Mouse (Mus musculus) kidney, adult 2 months (tissue): ENCODE measurements around the gene Kbtbd3. TPM values are rescaled to one million over a fixed set of nuclear protein-coding genes. Genes with fewer than 3 reads are reported as not detected.

Experiments
- DNase-seq: peaks from one replicate; pipeline ENCODE4 v3.0.0; 2021
- H3K27ac ChIP-seq: fragments of 200-500 bp; 2 replicates; pipeline ENCODE4 v1.5.1; 2012; ENCODE audit warnings: low read depth, low read length, control low read depth, inconsistent platforms; ENCODE audit not compliant: insufficient read depth
- H3K27me3 ChIP-seq: fragments of 200-500 bp; replicated peaks from 2 replicates; pipeline ENCODE4 v1.6.1; 2012; ENCODE audit warnings: mild to moderate bottlenecking, moderate library complexity, low read length, inconsistent platforms; ENCODE audit not compliant: control insufficient read depth, insufficient read depth
- H3K36me3 ChIP-seq: fragments of 200-500 bp; 2 replicates; pipeline ENCODE4 v1.6.1; 2012; ENCODE audit warnings: mild to moderate bottlenecking, moderate library complexity, low read length, inconsistent platforms; ENCODE audit not compliant: control insufficient read depth, insufficient read depth
- H3K4me1 ChIP-seq: fragments of 200-500 bp; 2 replicates; pipeline ENCODE4 v1.6.1; 2011; ENCODE audit warnings: low read length; ENCODE audit not compliant: control insufficient read depth, insufficient read depth
- H3K4me3 ChIP-seq: fragments of 200-500 bp; 2 replicates; pipeline ENCODE4 v1.5.1; 2011; ENCODE audit warnings: mild to moderate bottlenecking, low read depth, low read length, control low read depth; ENCODE audit not compliant: insufficient read depth
- CTCF ChIP-seq: fragments of 200-500 bp; conservative IDR thresholded peaks from 2 replicates; pipeline ENCODE4 v1.5.1; 2011; ENCODE audit warnings: low read depth, mild to moderate bottlenecking, control low read depth, low read length, moderate library complexity, mixed read lengths; ENCODE audit not compliant: insufficient read depth, insufficient read length
- POLR2A ChIP-seq: fragments of 200-500 bp; IDR thresholded peaks from one replicate; pipeline ENCODE4 v1.6.1; 2011; ENCODE audit warnings: low read depth, low read length, control low read depth
- WGBS: fragments of 180-500 bp; shearing (Covaris S2); methylation state at CpG from one replicate; pipeline ENCODE4 v1.1.7; 2018; 5-methylcytosine and 5-hydroxymethylcytosine counted together
- polyA plus RNA-seq: library from polyadenylated mRNA; depleted of rRNA; stranded (reverse); fragments of >200 nt; gene quantifications from 2 replicates; pipeline ENCODE4 v1.2.3, GENCODE M21; 2012

Gene Kbtbd3
- polyA plus RNA-seq, 1 experiment = 0.81 TPM

DNA sequence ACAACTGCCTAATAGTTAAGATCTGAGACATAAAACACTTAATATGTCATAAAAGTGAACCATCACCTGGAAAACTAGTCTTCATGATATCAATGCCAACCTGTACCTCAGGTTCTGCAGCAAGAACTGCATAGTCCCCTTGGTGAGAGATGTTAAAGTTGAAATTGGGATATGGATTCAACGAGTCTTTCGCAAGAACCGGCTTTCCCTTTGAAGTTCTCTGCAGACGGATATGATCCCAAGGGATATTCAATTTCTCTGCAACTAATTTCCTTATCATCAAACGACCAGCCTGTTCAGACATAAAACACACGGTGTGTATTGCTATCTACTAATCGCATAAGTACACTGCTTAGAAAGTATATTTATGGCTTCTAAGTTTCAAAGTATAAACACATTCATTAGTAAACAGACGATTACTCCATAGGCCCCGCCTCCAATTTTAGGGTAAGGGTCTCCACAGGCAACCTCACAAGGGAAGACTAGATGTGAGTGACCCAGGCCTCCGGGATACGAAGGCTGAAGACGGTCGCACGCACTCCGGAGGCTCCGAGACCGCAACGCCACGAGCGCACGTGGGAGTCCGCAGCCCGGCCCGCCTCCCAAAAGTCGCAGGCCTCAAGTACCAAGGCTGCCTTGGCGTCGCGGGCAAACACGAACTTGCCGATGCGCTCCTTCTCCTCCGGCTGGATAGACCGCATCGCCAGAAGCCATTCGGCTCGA lies 844 bp upstream of the Kbtbd3 start:
- under 1% methylated on average over 36 of the region's 36 CpGs for WGBS
- H3K27ac ChIP-seq = peak overlapping the region; percentile 26
- H3K36me3 ChIP-seq = no peaks in the 10 kb centered on the region
- peaks cover 8% of the 10 kb centered on the region for H3K4me1 ChIP-seq
- TF ChIP-seq CTCF = no peak
- no peak for TF ChIP-seq POLR2A
- peak overlapping the region; percentile 70 for H3K4me3 ChIP-seq
- H3K27me3 ChIP-seq = no peaks in the 10 kb centered on the region
- DNase-seq = peak; percentile 4

DNA sequence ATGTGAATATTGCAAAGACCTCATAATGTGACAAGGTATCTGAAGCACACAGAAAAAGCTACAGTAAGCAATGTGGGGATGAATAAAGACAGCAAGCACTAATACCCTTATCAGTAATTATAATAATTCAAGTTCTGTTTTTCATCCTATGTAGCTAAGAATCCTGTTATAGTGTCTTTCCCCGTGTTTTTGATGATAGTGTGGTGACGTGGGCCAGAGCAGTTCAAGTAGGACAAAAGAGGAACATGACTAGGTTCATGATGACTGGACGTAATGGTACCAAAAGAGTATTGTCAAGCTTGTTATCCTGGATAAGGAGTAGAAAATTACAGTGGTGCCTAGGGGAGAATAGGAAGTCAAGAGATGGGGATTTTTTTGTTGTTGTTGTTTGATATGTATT lies 1.1 kb downstream of the Kbtbd3 start:
- H3K27me3 ChIP-seq = no peaks in the 10 kb centered on the region
- H3K4me3 ChIP-seq = no peak overlapping the region
- DNase-seq = no peak
- H3K4me1 ChIP-seq = peaks cover 8% of the 10 kb centered on the region
- H3K27ac ChIP-seq = no peak overlapping the region
- no peak for TF ChIP-seq POLR2A
- no peak for TF ChIP-seq CTCF
- no peaks in the 10 kb centered on the region for H3K36me3 ChIP-seq
- 70% methylated on average over 3 of the region's 3 CpGs for whole genome bisulfite sequencing

DNA sequence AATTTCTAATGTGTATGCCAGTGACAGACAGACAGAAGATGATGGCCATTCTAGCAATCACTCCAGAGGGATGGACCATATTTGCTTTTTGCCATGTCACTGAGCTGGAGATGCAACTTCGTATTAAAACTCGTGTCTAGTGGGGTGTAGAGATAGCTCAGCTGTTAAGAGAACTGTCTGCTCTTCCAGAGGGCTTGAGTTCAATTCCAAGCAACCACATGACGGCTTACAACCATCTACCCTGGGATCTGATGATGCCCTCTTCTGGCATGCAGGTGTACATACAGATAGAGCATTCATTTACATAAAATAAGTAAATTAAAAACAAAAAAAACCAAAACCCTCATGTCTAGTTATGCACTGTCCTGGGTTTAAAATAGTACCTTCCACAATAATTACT lies 1.5 kb downstream of the Kbtbd3 start:
- no peak overlapping the region for H3K27ac ChIP-seq
- no peak for DNase-seq
- H3K4me3 ChIP-seq = no peak overlapping the region
- H3K27me3 ChIP-seq = no peaks in the 10 kb centered on the region
- TF ChIP-seq POLR2A (no peak), CTCF (no peak)
- peaks cover 8% of the 10 kb centered on the region for H3K4me1 ChIP-seq
- 88% methylated on average over 3 of the region's 3 CpGs for WGBS
- no peaks in the 10 kb centered on the region for H3K36me3 ChIP-seq

DNA sequence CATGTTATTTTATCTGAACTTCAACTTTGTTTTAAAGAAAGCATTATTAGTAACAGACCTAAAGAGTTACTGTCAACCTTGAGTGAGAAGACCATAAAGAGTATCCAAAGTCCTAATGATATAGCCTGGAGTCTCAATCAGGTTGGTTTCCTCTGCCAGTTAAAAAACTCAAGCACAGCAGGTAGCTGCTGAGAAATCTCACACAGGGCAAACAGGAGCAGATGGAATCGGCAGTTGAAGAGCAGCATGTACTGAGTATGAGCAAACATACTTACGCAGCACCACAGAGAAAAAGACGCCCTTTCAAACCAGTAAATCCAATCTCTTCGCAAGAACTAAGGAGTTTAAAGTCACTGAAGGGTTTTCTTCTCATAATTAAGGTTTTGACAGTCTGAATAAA lies 4.3 kb downstream of the Kbtbd3 start:
- no peak for TF ChIP-seq POLR2A
- TF ChIP-seq CTCF = no peak
- H3K27me3 ChIP-seq = no peaks in the 10 kb centered on the region
- DNase-seq = no peak
- H3K4me3 ChIP-seq = no peak overlapping the region
- H3K27ac ChIP-seq = no peak overlapping the region
- H3K36me3 ChIP-seq = no peaks in the 10 kb centered on the region
- H3K4me1 ChIP-seq = peaks cover 5% of the 10 kb centered on the region; the same call in 1 of the 2 replicates
- WGBS = 98% methylated on average over 4 of the region's 4 CpGs

GRCm38 (mm10) chr9:4315746-4316145 lies 6.1 kb downstream of the Kbtbd3 start:
- DNase-seq = no peak
- WGBS = 93% methylated on average over 2 of the region's 2 CpGs
- H3K4me1 ChIP-seq = peaks cover 4% of the 10 kb centered on the region; the same call in 1 of the 2 replicates
- H3K4me3 ChIP-seq = no peak overlapping the region
- no peaks in the 10 kb centered on the region for H3K36me3 ChIP-seq
- H3K27ac ChIP-seq = no peak overlapping the region
- TF ChIP-seq POLR2A (no peak), CTCF (no peak)
- H3K27me3 ChIP-seq = no peaks in the 10 kb centered on the region

DNA sequence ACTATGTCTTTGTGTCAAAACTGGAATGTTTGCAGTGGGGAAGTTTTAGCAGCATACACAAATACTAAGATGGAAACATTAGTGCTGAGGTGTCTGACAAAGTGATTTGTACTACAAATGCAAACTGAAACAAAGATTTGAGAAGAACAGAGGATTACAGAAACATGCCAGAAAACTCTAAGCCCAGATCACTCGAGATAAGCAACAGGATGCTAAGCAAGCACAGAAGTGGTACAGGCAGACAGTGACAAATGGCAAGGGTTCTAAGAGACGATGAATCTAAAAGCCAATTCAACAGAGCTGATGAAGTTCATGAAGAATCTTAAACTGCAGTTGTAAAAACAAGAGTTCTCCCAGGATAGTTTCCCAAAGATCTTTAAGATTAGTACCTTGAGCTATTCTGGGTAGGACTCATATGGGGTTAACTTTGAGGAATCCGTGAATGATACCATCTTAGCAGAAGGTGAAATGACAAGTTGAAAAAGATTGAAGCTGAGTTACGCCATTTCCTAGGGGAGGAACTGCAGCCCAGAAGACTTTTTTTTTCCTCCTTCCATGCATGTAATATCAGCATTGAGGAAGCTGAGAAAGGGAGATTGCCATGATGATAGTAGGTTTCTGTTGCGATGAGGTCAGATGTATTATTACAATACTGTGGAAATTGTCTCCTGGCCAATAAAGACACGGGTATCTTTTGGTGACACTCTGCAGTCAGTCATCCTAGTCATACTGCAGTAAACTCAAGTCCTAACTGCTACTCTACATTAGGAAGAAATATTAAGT lies 9.5 kb downstream of the Kbtbd3 start:
- no peak overlapping the region for H3K4me3 ChIP-seq
- TF ChIP-seq CTCF (no peak), POLR2A (no peak)
- no peak for DNase-seq
- no peaks in the 10 kb centered on the region for H3K36me3 ChIP-seq
- H3K27ac ChIP-seq = no peak overlapping the region
- no peaks in the 10 kb centered on the region for H3K27me3 ChIP-seq
- 78% methylated on average over 6 of the region's 6 CpGs for WGBS
- H3K4me1 ChIP-seq = no peaks in the 10 kb centered on the region

GRCm38 (mm10) chr9:4353163-4353562 lies 43.5 kb downstream of the Kbtbd3 start:
- TF ChIP-seq POLR2A (no peak), CTCF (no peak)
- 97% methylated on average over 1 of the region's 1 CpGs for WGBS
- Histone ChIP-seq H3K36me3 (no peaks in the 10 kb centered on the region), H3K4me1 (no peaks in the 10 kb centered on the region), H3K27ac (no peak overlapping the region), H3K4me3 (no peak overlapping the region), H3K27me3 (no peaks in the 10 kb centered on the region)
- no peak for DNase-seq
